Mouse (Mus musculus): ENCODE data around the gene Prdm2. TPM values are rescaled to one million over a fixed set of nuclear protein-coding genes. Genes with fewer than 3 reads are reported as not detected.

The Prdm2 gene
- polyA plus RNA-seq, 1 experiment from 2014 or later = 18.0 TPM

DNA sequence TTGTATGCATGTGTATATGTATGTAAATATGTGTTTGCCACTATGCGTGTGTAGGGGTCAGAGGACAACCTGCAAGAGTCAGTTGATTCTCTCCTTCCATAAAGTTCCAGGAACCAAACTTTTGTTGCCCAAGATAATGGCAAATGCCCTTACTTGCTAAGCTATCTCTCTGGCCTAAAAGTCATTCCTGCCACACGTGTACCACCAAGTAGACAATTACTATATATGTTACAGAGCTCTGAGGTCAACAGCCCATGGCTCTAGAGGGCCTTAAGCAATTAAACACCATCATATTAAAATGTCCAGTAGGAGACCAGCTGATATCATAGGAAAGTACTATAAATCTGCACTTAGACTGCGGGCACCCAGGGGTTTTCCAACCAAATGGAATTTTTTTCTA, 10.1 kb downstream of the Prdm2 start:
- Histone ChIP-seq H3K4me2 (replicated peaks) (no peak overlapping the region), H3K4me1 (peaks cover 24% of the 10 kb centered on the region; the same call in 1 of the 2 replicates), H3K27ac (no peak overlapping the region), H3K4me3 (no peak overlapping the region), H3K36me3 (no peaks in the 10 kb centered on the region), H3K9me3 (no peaks in the 10 kb centered on the region), H3K9ac (no peak overlapping the region), H3K27me3 (no peaks in the 10 kb centered on the region)
- no peak for ATAC-seq (ENCODE audit: low FRiP score, low read depth)
- 65% methylated on average over 3 of the region's 3 CpGs for WGBS

GRCm38 (mm10) chr4:143198371-143198770, 14.4 kb downstream of the Prdm2 start:
- no peak for ATAC-seq (ENCODE audit: low FRiP score, low read depth)
- peaks cover 20% of the 10 kb centered on the region; the same call in 1 of the 2 replicates for H3K4me1 ChIP-seq
- H3K9ac ChIP-seq = no peak overlapping the region
- H3K27me3 ChIP-seq = no peaks in the 10 kb centered on the region
- H3K9me3 ChIP-seq = no peaks in the 10 kb centered on the region
- H3K36me3 ChIP-seq = no peaks in the 10 kb centered on the region
- H3K4me3 ChIP-seq = no peak overlapping the region
- H3K27ac ChIP-seq = no peak overlapping the region
- no peak overlapping the region for H3K4me2 ChIP-seq (replicated peaks)
- 78% methylated on average over 3 of the region's 3 CpGs for WGBS

GRCm38 (mm10) chr4:143197845-143198356, 14.9 kb downstream of the Prdm2 start:
- WGBS = 78% methylated on average over 5 of the region's 5 CpGs
- peaks cover 20% of the 10 kb centered on the region for H3K4me1 ChIP-seq
- H3K36me3 ChIP-seq = no peaks in the 10 kb centered on the region
- no peak overlapping the region for H3K9ac ChIP-seq
- no peak overlapping the region for H3K27ac ChIP-seq
- no peak for ATAC-seq (ENCODE audit: low FRiP score, low read depth)
- H3K27me3 ChIP-seq = no peaks in the 10 kb centered on the region
- no peak overlapping the region for H3K4me3 ChIP-seq
- no peaks in the 10 kb centered on the region for H3K9me3 ChIP-seq
- H3K4me2 ChIP-seq (replicated peaks) = no peak overlapping the region

GRCm38 (mm10) chr4:143194328-143194727, 18.5 kb downstream of the Prdm2 start:
- Histone ChIP-seq H3K9ac (no peak overlapping the region), H3K36me3 (no peaks in the 10 kb centered on the region), H3K4me2 (replicated peaks) (no peak overlapping the region), H3K27me3 (no peaks in the 10 kb centered on the region), H3K4me1 (peaks cover 37% of the 10 kb centered on the region), H3K9me3 (no peaks in the 10 kb centered on the region), H3K4me3 (no peak overlapping the region), H3K27ac (no peak overlapping the region)
- WGBS = 65% methylated on average over 5 of the region's 5 CpGs
- ATAC-seq (ENCODE audit: low FRiP score, low read depth) = no peak

- WGBS = 29% methylated on average over 6 of the region's 6 CpGs
- no peaks in the 10 kb centered on the region for H3K36me3 ChIP-seq
Observed at GRCm38 (mm10) chr4:143193164-143193563, 19.6 kb downstream of the Prdm2 start.

GRCm38 (mm10) chr4:143191783-143192182, 21.0 kb downstream of the Prdm2 start:
- 81% methylated on average over 3 of the region's 3 CpGs for WGBS
- Histone ChIP-seq H3K4me3 (no peak overlapping the region), H3K27me3 (no peaks in the 10 kb centered on the region), H3K36me3 (peaks cover 2% of the 10 kb centered on the region; the same call in 1 of the 2 replicates), H3K9ac (no peak overlapping the region), H3K27ac (no peak overlapping the region), H3K4me1 (peaks cover 32% of the 10 kb centered on the region), H3K9me3 (no peaks in the 10 kb centered on the region), H3K4me2 (replicated peaks) (no peak overlapping the region)
- no peak for ATAC-seq (ENCODE audit: low FRiP score, low read depth)

More at GRCm38 (mm10) chr4:143193164-143193563, 19.6 kb downstream of the Prdm2 start:
- no peak overlapping the region for H3K9ac ChIP-seq
- H3K27me3 ChIP-seq = no peaks in the 10 kb centered on the region
- H3K27ac ChIP-seq = no peak overlapping the region
- no peaks in the 10 kb centered on the region for H3K9me3 ChIP-seq
- no peak overlapping the region for H3K4me2 ChIP-seq (replicated peaks)
- H3K4me1 ChIP-seq = peaks cover 32% of the 10 kb centered on the region
- ATAC-seq (ENCODE audit: low FRiP score, low read depth) = no peak
- no peak overlapping the region for H3K4me3 ChIP-seq

- WGBS = 17% methylated on average over 4 of the region's 4 CpGs
- Histone ChIP-seq H3K27ac (peak overlapping the region; percentile 70; the same call in 1 of the 2 replicates), H3K4me1 (peaks cover 32% of the 10 kb centered on the region), H3K9me3 (no peaks in the 10 kb centered on the region), H3K27me3 (no peaks in the 10 kb centered on the region), H3K9ac (peak overlapping the region; percentile 13; the same call in 1 of the 2 replicates), H3K4me3 (no peak overlapping the region), H3K36me3 (peaks cover 5% of the 10 kb centered on the region; the same call in 1 of the 2 replicates), H3K4me2 (replicated peaks) (peak overlapping the region; percentile 41)
- ATAC-seq (ENCODE audit: low FRiP score, low read depth) = 0 out of 2 replicates have a peak, but pooled peaks have one; percentile 22
Observed at GRCm38 (mm10) chr4:143190657-143191056, 22.1 kb downstream of the Prdm2 start.

GRCm38 (mm10) chr4:143188571-143189191, 24.1 kb downstream of the Prdm2 start:
- 88% methylated on average over 5 of the region's 5 CpGs for WGBS

GRCm38 (mm10) chr4:143186066-143186465, 26.7 kb downstream of the Prdm2 start:
- Histone ChIP-seq H3K27ac (no peak overlapping the region), H3K27me3 (no peaks in the 10 kb centered on the region), H3K4me1 (peaks cover 9% of the 10 kb centered on the region), H3K9me3 (no peaks in the 10 kb centered on the region), H3K4me2 (replicated peaks) (no peak overlapping the region), H3K9ac (no peak overlapping the region), H3K36me3 (peaks cover 15% of the 10 kb centered on the region; the same call in 1 of the 2 replicates), H3K4me3 (no peak overlapping the region)
- no peak for ATAC-seq (ENCODE audit: low FRiP score, low read depth)

More at GRCm38 (mm10) chr4:143188571-143189191, 24.1 kb downstream of the Prdm2 start:
- no peaks in the 10 kb centered on the region for H3K27me3 ChIP-seq
- no peak overlapping the region for H3K27ac ChIP-seq
- ATAC-seq (ENCODE audit: low FRiP score, low read depth) = no peak
- no peak overlapping the region for H3K9ac ChIP-seq
- H3K9me3 ChIP-seq = no peaks in the 10 kb centered on the region
- no peak overlapping the region for H3K4me2 ChIP-seq (replicated peaks)
- H3K4me3 ChIP-seq = no peak overlapping the region
- peaks cover 12% of the 10 kb centered on the region; the same call in 1 of the 2 replicates for H3K36me3 ChIP-seq
- H3K4me1 ChIP-seq = peaks cover 29% of the 10 kb centered on the region

DNA sequence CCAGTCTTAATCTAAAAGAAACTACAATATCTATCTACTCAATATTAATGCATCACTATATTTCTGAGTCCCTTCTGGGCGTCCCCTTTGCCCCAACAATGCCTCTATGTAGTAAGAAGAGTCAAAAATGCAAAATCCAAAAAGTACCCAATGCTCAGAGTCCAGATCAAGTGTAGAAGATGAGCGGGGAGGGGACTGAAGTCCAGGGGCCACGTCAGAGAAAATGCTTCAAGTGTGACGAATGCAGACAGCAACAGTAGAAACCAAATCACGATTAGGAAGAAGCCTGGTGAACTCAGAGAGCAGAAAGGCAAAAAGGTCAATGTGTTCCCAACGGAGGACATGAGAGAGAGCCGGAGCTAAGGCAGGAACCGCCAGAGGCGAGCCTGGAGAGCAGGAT, 27.3 kb downstream of the Prdm2 start:
- no peaks in the 10 kb centered on the region for H3K9me3 ChIP-seq
- H3K4me1 ChIP-seq = peaks cover 4% of the 10 kb centered on the region
- peaks cover 18% of the 10 kb centered on the region; the same call in 1 of the 2 replicates for H3K36me3 ChIP-seq
- no peak for ATAC-seq (ENCODE audit: low FRiP score, low read depth)
- no peaks in the 10 kb centered on the region for H3K27me3 ChIP-seq
- H3K9ac ChIP-seq = no peak overlapping the region
- no peak overlapping the region for H3K4me3 ChIP-seq
- H3K4me2 ChIP-seq (replicated peaks) = no peak overlapping the region
- 86% methylated on average over 9 of the region's 9 CpGs for WGBS
- no peak overlapping the region for H3K27ac ChIP-seq

- no peaks in the 10 kb centered on the region for H3K27me3 ChIP-seq
Observed at GRCm38 (mm10) chr4:143183141-143183540, 29.7 kb downstream of the Prdm2 start.

DNA sequence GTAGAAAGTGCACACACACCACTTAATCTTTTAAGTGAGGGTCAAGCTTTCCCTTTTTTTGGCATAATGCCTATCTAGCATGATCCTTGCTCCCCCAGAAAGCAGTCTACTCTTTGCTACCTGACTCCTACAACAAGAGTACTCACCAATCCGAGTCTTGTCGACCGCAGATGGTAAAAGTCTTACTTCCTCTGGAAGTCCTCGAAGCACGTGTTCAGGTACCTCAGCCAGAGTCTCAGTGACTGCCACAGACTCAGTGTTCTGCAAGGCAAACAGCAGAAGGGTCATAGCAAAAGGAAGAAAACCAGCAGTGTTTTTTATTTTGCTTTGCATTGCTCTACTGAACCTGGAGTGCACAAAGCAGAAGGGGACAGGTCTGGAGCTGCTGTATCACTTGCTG, 32.1 kb downstream of the Prdm2 start:
- Histone ChIP-seq H3K4me1 (no peaks in the 10 kb centered on the region), H3K9me3 (no peaks in the 10 kb centered on the region), H3K9ac (no peak overlapping the region), H3K4me3 (no peak overlapping the region), H3K27ac (no peak overlapping the region), H3K4me2 (replicated peaks) (no peak overlapping the region), H3K27me3 (no peaks in the 10 kb centered on the region), H3K36me3 (peaks cover 24% of the 10 kb centered on the region)
- no peak for ATAC-seq (ENCODE audit: low FRiP score, low read depth)
- 89% methylated on average over 5 of the region's 5 CpGs for WGBS

More at GRCm38 (mm10) chr4:143183141-143183540, 29.7 kb downstream of the Prdm2 start:
- no peaks in the 10 kb centered on the region for H3K9me3 ChIP-seq
- 92% methylated on average over 6 of the region's 6 CpGs for WGBS
- no peak overlapping the region for H3K27ac ChIP-seq
- H3K4me1 ChIP-seq = no peaks in the 10 kb centered on the region
- H3K9ac ChIP-seq = no peak overlapping the region
- no peak overlapping the region for H3K4me3 ChIP-seq
- H3K36me3 ChIP-seq = peaks cover 25% of the 10 kb centered on the region
- ATAC-seq (ENCODE audit: low FRiP score, low read depth) = no peak
- H3K4me2 ChIP-seq (replicated peaks) = no peak overlapping the region
